Mouse (Mus musculus) cerebellum, adult 2 months (tissue): ENCODE data around the gene Tgtp2.
"Not testable (repeated sequence)": the region's sequence is repeated elsewhere in the genome, so short reads cannot be mapped to it uniquely, and the experiment has no call there.

Experiments used
- CTCF ChIP-seq: fragments of 200-500 bp; IDR thresholded peaks from 2 replicates; pipeline ENCODE4 v1.5.1; 2011; ENCODE audit warnings: low read depth, mild to moderate bottlenecking, control low read depth, low read length, moderate library complexity, borderline replicate concordance; ENCODE audit not compliant: insufficient read depth
- POLR2A ChIP-seq: fragments of 200-500 bp; IDR thresholded peaks from 2 replicates; pipeline ENCODE4 v1.6.1; 2011; ENCODE audit warnings: low read length, control low read depth, borderline replicate concordance; ENCODE audit not compliant: insufficient read depth

DNA sequence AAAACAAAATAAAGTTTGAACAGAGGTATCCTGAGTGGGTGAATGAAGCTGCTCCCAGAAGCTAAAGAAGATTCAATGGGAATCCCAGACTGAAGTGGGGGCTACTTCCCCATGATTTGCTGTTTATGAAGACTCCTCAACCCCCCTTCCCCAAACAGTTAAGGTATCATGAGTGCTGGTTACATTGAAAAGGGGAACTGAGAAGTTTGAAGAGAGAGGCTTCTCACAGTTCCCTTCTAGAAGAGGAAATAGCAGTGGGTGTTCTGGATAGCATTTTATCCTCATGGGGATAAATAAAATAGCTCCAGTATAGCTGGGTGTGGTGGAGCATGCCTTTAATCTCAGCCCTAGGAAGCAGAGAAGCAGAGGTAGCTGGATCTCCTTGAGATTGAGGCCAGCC lies 13.9 kb downstream of the Tgtp2 start:
- TF ChIP-seq CTCF, POLR2A: not testable (repeated sequence)
